Mouse (Mus musculus) heart, embryonic 14.5 days (tissue): ENCODE results near the gene Gbx1. TPM values are rescaled to one million over a fixed set of nuclear protein-coding genes. Genes with fewer than 3 reads are reported as not detected.

Experiments used
- ATAC-seq: fragments of 200-750 bp; cut with Nextera tagmentation; 2 replicates; pipeline ENCODE4 v1.8.0; 2017; ENCODE audit warnings: low read depth, moderate TSS enrichment; ENCODE audit not compliant: insufficient number of reproducible peaks, insufficient read depth, low FRiP score
- H3K27ac ChIP-seq, 2 experiments: fragments of 200-500 bp in 1 of 2; fragments of 300-500 bp in 1 of 2; sonication (generic) in 1 of 2; replicated peaks in 1 of 2; 2 replicates each; pipeline ENCODE4 v1.5.1; 2012 to 2014; ENCODE audit warnings: low read depth in 2 of 2, low read length in 2 of 2, control low read depth in 1 of 2, mild to moderate bottlenecking in 1 of 2, mixed read lengths in 1 of 2; ENCODE audit not compliant: control insufficient read depth in 1 of 2, insufficient read depth in 1 of 2
- H3K27me3 ChIP-seq: fragments of 300-500 bp; sonication (generic); 2 replicates; pipeline ENCODE4 v1.6.1; 2014; ENCODE audit warnings: mild to moderate bottlenecking, low read length, control low read depth; ENCODE audit not compliant: control insufficient read depth, insufficient read depth
- H3K36me3 ChIP-seq: fragments of 300-500 bp; sonication (generic); 2 replicates; pipeline ENCODE4 v1.6.1; 2014; ENCODE audit warnings: mild to moderate bottlenecking, control low read depth, low read length, mixed read lengths; ENCODE audit not compliant: control insufficient read depth, insufficient read depth
- H3K4me1 ChIP-seq, 2 experiments: fragments of 200-500 bp in 1 of 2; fragments of 300-500 bp in 1 of 2; sonication (generic) in 1 of 2; 2 replicates each; pipeline ENCODE4 v1.6.1; 2012 to 2014; ENCODE audit warnings: low read length in 2 of 2, control low read depth in 1 of 2, mixed read lengths in 1 of 2; ENCODE audit not compliant: control insufficient read depth in 2 of 2, insufficient read depth in 2 of 2
- H3K4me2 ChIP-seq: fragments of 300-500 bp; sonication (generic); 2 replicates; pipeline ENCODE4 v1.6.1; 2014; ENCODE audit warnings: mild to moderate bottlenecking, low read length
- H3K4me3 ChIP-seq, 2 experiments: fragments of 200-500 bp in 1 of 2; fragments of 300-500 bp in 1 of 2; sonication (generic) in 1 of 2; 2 replicates each; pipeline ENCODE4 v1.5.1; 2012 to 2014; ENCODE audit warnings: low read length in 2 of 2, mild to moderate bottlenecking in 2 of 2, control low read depth in 1 of 2, low read depth in 1 of 2, moderate library complexity in 1 of 2; ENCODE audit not compliant: control insufficient read depth in 1 of 2, insufficient read depth in 1 of 2
- H3K9ac ChIP-seq: fragments of 300-500 bp; sonication (generic); 2 replicates; pipeline ENCODE4 v1.6.1; 2014; ENCODE audit warnings: mild to moderate bottlenecking, low read length
- H3K9me3 ChIP-seq: fragments of 300-500 bp; sonication (generic); 2 replicates; pipeline ENCODE4 v1.6.1; 2016; ENCODE audit warnings: low read length, control low read depth; ENCODE audit not compliant: control insufficient read depth
- WGBS: fragments of 180-500 bp; shearing (Covaris S2); extraction: QIAGEN DNeasy Blood & Tissue Kit; methylation state at CpG from one replicate; pipeline ENCODE4 v1.1.7; 2014; 5-methylcytosine and 5-hydroxymethylcytosine counted together
- polyA plus RNA-seq: library from polyadenylated mRNA; unstranded; fragments of >200 nt; fragmentation: Nextera tagmentation; extraction: Ambion mirVana; gene quantifications from 2 replicates; pipeline ENCODE4 v1.2.1, GENCODE M21; 2014

Gbx1 gene
- polyA plus RNA-seq, 1 experiment from 2014 or later, result 0.07 TPM

- Histone ChIP-seq H3K9ac (peak overlapping the region; percentile 36; the same call in 1 of the 2 replicates), H3K4me3 (no peak overlapping the region), H3K27ac (peak overlapping the region; percentile 58 to 72), H3K36me3 (peaks cover 13% of the 10 kb centered on the region), H3K4me2 (peak overlapping the region; percentile 95; the same call in 1 of the 2 replicates), H3K27me3 (no peaks in the 10 kb centered on the region), H3K9me3 (no peaks in the 10 kb centered on the region), H3K4me1 (peaks cover 17 to 36% of the 10 kb centered on the region in 2 experiments)
- 60% methylated on average over 3 of the region's 3 CpGs for WGBS
- ATAC-seq, result no peak
These were observed 71.9 kb downstream of the Gbx1 start for GRCm38 (mm10) chr5:24455076-24455475.

DNA sequence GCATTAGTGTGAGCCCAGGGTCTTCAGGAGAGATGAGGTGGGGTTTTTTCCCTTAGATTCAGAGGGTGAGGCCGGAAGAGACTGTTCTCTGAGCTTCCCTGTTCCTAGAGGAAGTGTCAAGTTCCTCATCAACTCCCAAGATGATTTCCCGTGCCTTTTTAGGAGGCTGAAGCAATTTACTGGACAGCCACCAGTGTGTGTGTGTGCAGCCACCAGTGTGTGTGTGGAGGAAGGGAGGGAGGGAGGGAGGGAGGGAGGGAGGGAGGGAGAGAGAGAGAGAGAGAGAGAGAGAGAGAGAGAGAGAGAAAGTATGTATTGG, 73.1 kb downstream of the Gbx1 start:
- H3K9me3 ChIP-seq, result no peaks in the 10 kb centered on the region
- peak overlapping the region in 1 of 2 experiments; percentile 88; a peak in 1 of 4 replicates for H3K4me3 ChIP-seq
- peaks cover 17 to 36% of the 10 kb centered on the region in 2 experiments for H3K4me1 ChIP-seq
- no peaks in the 10 kb centered on the region for H3K27me3 ChIP-seq
- peak overlapping the region; percentile 96 for H3K9ac ChIP-seq
- 37% methylated on average over 2 of the region's 2 CpGs for WGBS
- peak overlapping the region in 1 of 2 experiments; percentile 92; a peak in 1 of 4 replicates for H3K27ac ChIP-seq
- ATAC-seq, result no peak
- H3K4me2 ChIP-seq, result peak overlapping the region; percentile 95
- H3K36me3 ChIP-seq, result peaks cover 9% of the 10 kb centered on the region

DNA sequence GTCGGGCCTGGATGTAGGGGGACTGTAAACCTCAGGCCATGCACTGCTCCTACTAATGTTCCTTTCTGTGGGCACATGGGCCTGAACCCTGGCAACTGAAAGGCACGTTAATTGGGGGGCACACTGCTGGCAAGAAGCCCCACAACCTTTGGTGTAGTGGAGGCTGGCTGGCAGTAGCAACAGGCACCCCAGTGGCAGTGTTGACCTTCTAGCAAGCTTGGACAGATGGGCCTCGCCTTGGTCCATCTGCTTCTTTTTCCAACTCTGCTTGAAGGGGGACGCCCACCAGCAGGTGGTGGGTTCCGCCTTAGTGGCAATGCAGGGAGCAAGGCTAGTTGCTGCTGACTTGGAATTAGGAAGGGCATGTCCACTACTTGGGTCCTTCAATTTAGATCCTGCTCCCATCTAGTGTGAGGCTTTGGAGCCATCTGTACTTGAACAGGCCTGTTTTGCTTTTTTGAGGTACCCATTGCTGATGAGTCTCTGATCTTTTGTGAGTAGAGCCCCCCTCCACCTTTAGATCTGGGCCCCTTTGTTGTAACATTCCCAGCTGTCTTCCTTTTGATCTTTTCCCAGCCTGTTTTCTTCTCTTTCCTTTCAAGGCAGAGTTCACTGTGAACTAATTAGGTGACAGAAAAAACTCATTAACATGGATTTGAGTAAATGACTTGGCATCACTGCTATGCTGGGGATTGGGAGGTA, 73.6 kb downstream of the Gbx1 start:
- 27% methylated on average over 5 of the region's 5 CpGs for WGBS
- Histone ChIP-seq H3K4me1 (peaks cover 17 to 36% of the 10 kb centered on the region in 2 experiments), H3K9ac (peak overlapping the region; percentile 96), H3K4me2 (peak overlapping the region; percentile 95), H3K27me3 (no peaks in the 10 kb centered on the region), H3K4me3 (peak overlapping the region; percentile 79 to 88), H3K36me3 (peaks cover 8% of the 10 kb centered on the region), H3K9me3 (no peaks in the 10 kb centered on the region), H3K27ac (peak overlapping the region in 1 of 2 experiments; percentile 92; a peak in 1 of 4 replicates)
- ATAC-seq, result no peak

Other genes with a start within 250 kb of the Gbx1 start
- 23.5 and 32.9 TPM in 2 replicates for gene Kcnh2, start 175.6 kb downstream of the Gbx1 start, polyA plus RNA-seq
- gene Nos3, start 162.4 kb downstream of the Gbx1 start, polyA plus RNA-seq, result 27.7 and 28.2 TPM in 2 replicates
- 1.0 and 1.5 TPM in 2 replicates for gene Atg9b, start 135.1 kb downstream of the Gbx1 start, polyA plus RNA-seq
- 52.7 and 56.1 TPM in 2 replicates for gene Abcb8, start 133.5 kb downstream of the Gbx1 start, polyA plus RNA-seq
- 0.12 TPM in 1 of 2 replicates, not detected in the other for gene Asic3, start 113.8 kb downstream of the Gbx1 start, polyA plus RNA-seq
- gene Cdk5, start 103.7 kb downstream of the Gbx1 start, polyA plus RNA-seq, result 28.6 and 31.0 TPM in 2 replicates
- 18.7 and 20.4 TPM in 2 replicates for gene Slc4a2, start 103.4 kb downstream of the Gbx1 start, polyA plus RNA-seq
- 157 and 181 TPM in 2 replicates for gene Fastk, start 81.9 kb downstream of the Gbx1 start, polyA plus RNA-seq
- 18.3 and 20.5 TPM in 2 replicates for gene Tmub1, start 79.3 kb downstream of the Gbx1 start, polyA plus RNA-seq
- gene Agap3, start 75.0 kb downstream of the Gbx1 start, polyA plus RNA-seq, result 36.7 and 38.7 TPM in 2 replicates
- gene Asb10, start 13.8 kb upstream of the Gbx1 start, polyA plus RNA-seq, result 5.0 and 6.3 TPM in 2 replicates
- gene 4931409K22Rik, start 29.6 kb upstream of the Gbx1 start, polyA plus RNA-seq, result not detected in 2 replicates
- 57.4 and 60.8 TPM in 2 replicates for gene Abcf2, start 50.3 kb upstream of the Gbx1 start, polyA plus RNA-seq
- 8.6 and 8.9 TPM in 2 replicates for gene Chpf2, start 59.5 kb upstream of the Gbx1 start, polyA plus RNA-seq
- 71.0 and 78.4 TPM in 2 replicates for gene Smarcd3, start 97.2 kb upstream of the Gbx1 start, polyA plus RNA-seq
- gene Nub1, start 158.3 kb upstream of the Gbx1 start, polyA plus RNA-seq, result 27.5 and 28.0 TPM in 2 replicates
- gene Wdr86, start 203.5 kb upstream of the Gbx1 start, polyA plus RNA-seq, result 7.7 and 9.6 TPM in 2 replicates
- 1.5 TPM in 1 of 2 replicates, not detected in the other for gene Crygn, start 230.8 kb upstream of the Gbx1 start, polyA plus RNA-seq